Mouse (Mus musculus): ENCODE data around the gene Elf2.

DNA sequence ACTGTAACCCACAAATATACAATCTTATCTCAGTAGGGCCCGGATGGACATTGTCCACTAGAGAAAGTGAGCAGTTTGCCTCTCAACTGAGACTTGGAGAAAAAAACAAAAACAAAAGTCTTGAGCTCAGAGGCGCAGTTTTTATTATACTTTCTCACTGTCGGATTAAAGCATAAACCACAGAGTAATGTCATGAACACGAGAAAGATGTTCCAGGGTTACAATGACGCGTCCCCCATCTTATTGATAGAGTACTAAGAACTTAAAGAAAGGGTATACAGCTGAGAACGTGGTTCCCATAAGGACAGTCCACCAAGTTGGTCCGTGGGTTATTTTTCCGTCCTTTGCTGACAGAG is 1.1 kb downstream of the Elf2 start:
- TF ChIP-seq CTCF (conservative IDR thresholded peaks at IDR 0.05; ENCODE audit: low read length): no peak
- TF ChIP-seq POU5F1 (IDR thresholded peaks at IDR 0.05; ENCODE audit: borderline replicate concordance, low read length): no peak
- no peak for TF ChIP-seq NANOG (IDR thresholded peaks at IDR 0.05; ENCODE audit: borderline replicate concordance, low read length)

All from E14TG2a.4 (cell line).